Mouse (Mus musculus) adrenal gland, adult 8-10 months (tissue): ENCODE results near the gene Gatad2a. TPM values are rescaled to one million over a fixed set of nuclear protein-coding genes. Genes with fewer than 3 reads are reported as not detected.

Source experiments
- DNase-seq: peaks from one replicate; pipeline ENCODE4 v3.0.0; 2022
- total RNA-seq, 4 experiments: library from RNA; stranded (reverse); gene quantifications; 2 replicates each; pipeline ENCODE4 v1.2.4; 2022

Gene Gatad2a
- total RNA-seq, 4 experiments from 2014 or later, result 99.1 to 124 (median 106) TPM

- DNase-seq, result no peak
Measured at GRCm38 (mm10) chr8:69936050-69936794, 60.0 kb downstream of the Gatad2a start.

DNA sequence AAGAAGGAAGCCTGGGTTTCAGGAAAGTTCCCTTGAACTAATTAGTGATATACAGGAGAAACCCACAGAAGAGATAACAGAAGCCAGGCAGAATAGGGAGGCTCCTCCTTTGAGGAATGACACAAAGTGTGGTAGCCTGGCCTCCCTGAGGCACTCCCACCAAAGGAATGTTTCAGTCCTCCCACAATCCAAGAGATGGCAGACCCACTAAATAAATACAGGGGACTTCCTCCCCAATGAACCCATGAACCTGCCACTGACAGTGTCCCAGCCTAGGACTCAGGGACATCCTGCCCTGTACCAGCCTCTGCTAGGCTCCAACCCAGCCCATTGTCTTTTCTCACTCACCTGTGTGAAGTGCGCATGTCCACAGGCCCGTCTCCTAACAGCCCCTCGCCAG lies 60.8 kb downstream of the Gatad2a start:
- DNase-seq, result no peak

DNA sequence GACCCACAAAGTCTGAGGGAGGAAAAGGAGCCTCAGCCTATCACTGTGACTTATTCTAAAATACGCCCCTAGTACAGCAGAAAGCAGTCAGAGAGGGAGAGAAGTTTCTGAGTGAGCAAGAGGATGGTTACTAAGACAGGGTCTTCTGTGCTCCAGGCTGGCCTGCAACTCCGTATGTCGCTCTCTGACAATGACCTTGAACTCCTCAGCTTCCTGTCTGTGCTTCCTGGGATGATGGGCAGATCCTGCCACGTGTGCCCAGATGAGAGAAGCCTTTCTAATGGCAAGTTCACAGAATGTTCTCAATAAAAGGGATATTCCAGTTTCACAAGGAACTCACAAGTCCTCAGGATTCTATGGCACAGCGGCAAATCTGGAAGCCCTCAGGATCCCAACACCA lies 61.6 kb downstream of the Gatad2a start:
- DNase-seq, result no peak

- no peak for DNase-seq
Measured at GRCm38 (mm10) chr8:69933811-69934210, 62.4 kb downstream of the Gatad2a start.

GRCm38 (mm10) chr8:69926901-69927300 lies 69.3 kb downstream of the Gatad2a start:
- no peak for DNase-seq

- DNase-seq, result no peak
Measured at GRCm38 (mm10) chr8:69923986-69924385, 72.2 kb downstream of the Gatad2a start.

GRCm38 (mm10) chr8:69921141-69921540 lies 75.0 kb downstream of the Gatad2a start:
- DNase-seq, result no peak

DNA sequence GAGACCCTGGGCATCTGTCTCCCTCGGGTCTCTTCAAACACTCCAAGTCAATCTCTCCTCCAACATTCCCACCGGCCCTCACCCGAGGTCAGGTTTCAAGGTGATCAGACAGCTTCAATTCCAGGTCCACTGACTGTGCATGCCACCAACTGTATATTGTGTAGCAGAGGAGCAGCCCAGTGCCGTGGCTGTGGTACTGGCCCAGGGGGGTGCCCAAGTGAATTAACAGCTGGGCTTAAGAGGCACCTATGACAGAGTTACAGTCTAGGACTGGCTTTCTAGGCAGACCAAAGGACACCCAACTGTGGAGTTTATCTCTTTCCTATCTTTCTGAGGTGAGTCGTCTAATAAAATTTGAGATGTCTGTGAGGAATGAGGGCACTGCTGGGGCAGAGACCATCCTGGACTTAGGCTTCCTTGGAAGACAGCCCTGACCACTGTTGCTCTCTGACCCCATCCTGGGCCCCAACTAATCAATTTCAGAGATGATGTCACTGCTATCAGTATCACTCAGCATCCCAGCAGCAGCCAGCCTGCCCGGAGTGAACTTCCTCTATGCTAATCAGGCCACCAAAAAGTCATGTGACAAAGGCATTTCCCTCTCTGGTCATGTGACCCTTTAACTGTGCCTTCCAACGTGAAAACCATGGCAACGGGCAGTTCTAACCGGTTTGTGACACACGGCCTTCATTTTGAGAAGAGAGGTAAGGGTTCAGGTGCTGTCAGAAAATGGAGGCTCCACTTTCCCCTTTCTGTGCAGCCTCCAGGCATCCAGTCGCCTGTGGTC lies 76.1 kb downstream of the Gatad2a start:
- peak; percentile 56 for DNase-seq

DNA sequence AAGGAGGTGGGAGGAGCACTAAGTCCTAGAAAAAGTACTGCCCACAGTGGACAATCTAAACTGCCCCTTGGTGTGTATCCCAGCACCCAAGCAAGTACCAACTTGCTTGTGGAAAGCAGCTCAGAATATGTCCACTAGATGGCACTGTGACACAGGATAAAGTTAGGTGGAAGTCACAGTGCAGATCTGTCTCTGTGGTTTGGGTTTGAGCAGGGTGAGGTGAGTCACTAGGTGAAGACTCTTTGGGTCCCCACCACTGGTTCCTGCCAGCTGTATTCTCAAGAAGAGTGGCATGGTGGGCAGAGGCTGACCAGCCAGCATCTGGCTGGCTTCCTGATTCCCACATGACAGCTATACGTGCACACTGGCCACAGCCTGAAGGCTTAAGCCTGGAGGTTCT lies 77.2 kb downstream of the Gatad2a start:
- peak; percentile 76 for DNase-seq

DNA sequence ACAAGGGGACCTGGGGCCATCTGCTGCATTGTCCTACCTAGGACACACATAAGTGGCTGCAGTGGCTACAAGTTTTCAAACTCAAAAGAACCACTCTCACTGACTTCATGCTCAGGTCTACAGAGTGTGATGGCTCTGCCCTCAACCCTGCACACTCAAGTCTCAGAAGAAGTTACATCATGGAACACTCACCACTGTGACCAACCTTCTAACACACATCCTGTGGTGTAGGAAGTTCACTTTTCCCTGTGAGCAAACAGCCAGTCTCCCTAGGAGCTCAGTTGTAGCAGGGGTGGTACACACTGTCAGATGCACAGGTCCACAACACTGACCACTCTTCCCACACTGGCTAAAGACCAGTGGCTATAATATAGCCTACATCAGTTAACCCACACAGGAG lies 77.7 kb downstream of the Gatad2a start:
- no peak for DNase-seq

GRCm38 (mm10) chr8:69915748-69916147 lies 80.4 kb downstream of the Gatad2a start:
- no peak for DNase-seq

GRCm38 (mm10) chr8:69914526-69914925 lies 81.7 kb downstream of the Gatad2a start:
- no peak for DNase-seq

GRCm38 (mm10) chr8:69912478-69913074 lies 83.6 kb downstream of the Gatad2a start:
- DNase-seq, result no peak

GRCm38 (mm10) chr8:69911917-69912316 lies 84.3 kb downstream of the Gatad2a start:
- no peak for DNase-seq

DNA sequence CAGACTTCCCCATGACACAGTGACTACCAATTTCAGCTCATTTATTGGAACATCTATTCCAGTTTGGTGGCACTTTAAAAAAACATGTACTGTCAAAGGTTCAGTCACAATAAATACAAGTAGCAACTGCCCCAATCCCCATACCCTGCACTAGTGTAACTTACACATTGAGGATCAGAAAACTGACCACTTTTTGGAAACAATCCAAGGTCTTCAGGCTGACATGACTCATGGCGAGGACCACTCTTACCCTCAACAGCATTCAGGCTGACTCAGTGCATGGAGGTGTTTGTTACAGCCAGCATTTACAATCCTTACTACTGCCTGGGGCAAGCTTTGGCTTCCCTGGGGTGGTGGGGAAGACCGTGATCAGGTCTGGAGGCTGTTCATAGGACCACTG lies 89.1 kb downstream of the Gatad2a start:
- DNase-seq, result no peak

DNA sequence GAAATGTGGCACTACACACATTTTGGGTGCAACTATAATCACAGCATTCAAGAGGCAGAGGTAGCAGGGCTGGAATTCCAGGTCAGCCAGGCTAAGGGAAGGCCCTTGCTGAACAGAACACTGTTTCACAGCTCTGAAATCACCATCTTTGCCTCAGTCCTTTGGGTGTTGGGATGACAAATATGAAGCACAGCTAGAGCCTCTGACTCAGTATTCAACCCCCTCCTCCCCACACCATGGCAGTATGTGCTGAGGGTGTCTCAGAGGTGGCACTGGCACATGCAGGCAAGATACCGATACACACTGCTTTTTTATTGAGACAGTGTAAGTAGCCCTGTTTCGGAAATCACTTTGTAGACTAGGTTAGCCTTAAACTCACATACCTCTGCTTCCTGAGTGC lies 89.9 kb downstream of the Gatad2a start:
- no peak for DNase-seq

DNA sequence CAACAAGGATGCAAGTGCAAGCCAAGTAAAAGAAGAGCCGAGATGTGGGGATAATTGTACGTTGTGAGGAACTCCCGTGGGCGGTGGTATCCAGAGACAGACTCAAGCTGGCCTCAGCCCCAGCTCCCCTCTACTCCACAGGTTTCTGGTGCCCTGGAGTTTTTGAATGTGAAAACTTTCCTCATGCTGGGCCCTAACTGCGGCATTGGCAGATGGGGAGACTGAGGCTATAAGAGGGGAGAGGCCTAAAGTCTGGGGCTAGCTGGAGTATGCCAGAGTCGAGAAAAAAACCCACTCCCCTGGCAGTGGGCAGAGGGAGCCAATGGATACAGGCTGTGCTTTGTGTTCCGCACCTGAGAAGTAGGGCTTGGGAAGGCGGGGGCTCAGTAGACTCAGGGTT lies 92.1 kb downstream of the Gatad2a start:
- no peak for DNase-seq

DNA sequence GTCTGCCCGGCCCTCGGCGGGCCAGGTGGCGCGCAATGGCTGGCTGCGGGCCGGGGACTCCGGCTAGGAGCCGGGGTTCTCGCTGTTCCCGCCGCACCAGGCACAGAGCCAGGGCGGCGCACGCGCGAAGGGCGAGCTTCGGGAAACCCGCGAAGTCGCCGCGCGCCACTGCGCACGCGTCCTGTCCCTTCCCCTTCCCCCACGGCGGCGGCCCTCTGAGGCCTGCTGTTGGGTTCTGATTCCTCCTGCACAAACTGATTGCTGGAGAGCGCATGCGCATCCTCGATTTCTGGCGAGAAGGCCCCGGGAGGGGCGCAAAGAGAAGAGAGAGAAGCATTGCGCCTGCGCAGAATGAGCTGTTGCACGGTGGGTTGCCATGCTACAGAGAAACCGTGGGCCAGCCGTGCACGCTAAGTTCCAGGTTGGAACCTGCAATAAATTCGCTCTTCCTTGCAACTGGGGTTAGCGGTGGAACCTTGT lies 93.1 kb downstream of the Gatad2a start:
- DNase-seq, result peak; percentile 99

GRCm38 (mm10) chr8:69902163-69903062 lies 93.8 kb downstream of the Gatad2a start, which contains the start of the genes Tssk6, Ndufa13 and Yjefn3:
Gene Tssk6 (plus strand): TSS chr8:69902184.
Gene Ndufa13 (minus strand): TSS chr8:69902558.
Gene Yjefn3 (minus strand): TSS chr8:69902712.
- peak; percentile 45 for DNase-seq

DNA sequence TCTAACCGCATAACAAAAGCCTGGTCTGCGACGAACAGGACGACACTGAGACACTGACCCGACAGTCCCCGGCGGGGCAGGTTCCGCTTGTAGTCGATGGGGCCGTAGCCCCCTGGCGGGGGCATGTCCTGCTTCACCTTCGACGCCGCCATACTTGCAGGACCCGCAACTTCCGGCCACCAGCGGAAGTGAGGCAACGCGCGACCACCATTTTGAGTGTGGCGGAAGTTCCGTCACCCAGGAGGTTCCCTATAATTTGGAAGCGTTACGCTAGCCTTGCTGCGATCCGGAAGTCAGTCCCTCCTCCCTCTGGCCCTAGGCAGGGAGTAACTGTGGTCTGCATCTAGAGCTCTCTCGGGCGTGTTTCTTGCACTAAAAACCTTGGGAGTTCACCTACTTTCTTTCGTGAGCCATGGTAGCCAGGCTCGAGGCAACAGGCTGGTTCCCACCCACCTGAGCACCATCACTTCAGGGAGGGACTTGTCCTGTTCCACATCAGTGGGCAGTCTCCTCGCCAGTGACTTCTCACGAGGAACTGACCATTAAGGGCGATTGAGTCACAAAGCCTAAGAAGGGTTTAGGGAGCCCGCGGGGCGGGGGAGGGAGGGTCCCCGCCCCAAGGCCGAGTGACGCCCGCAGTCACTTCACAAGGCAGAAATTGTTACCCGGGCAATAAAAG lies 94.6 kb downstream of the Gatad2a start:
- peak; percentile 94 for DNase-seq

DNA sequence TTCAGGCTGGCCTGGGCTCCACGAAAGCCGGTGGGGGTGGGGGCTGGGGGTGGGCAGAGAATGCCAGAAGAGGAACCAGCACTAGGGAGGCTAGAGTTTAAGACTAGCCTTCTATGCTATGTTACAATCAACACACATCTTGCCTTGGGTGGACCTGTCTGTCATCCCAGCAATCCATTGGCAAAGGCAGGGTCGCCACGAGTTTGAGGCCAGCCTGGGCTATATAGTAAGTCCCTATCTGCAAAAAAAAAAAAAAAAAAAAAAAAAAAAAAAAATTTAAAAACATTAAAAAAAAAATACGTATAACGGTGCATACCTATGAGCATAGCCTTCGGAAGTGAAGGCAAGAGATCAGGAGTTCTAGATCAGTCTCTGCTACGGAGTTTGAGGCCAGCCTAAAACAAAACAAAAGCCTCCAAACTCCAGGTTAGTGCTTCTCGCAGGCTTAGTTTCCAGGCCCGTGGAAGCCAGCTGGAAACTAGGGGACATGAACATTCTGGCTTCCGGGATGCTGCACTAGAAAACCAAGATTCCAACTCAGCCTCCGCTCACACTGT lies 95.2 kb downstream of the Gatad2a start:
- DNase-seq, result no peak
